22 mouse cellular contexts compared by ENCODE assay signal in genomic region chr6:46450917-46451638, GRCm38 (mm10).
A peak's percentile ranks its signal among the peaks of the same experiment; 100 is the strongest.
DNase-seq lines count a peak whose midpoint lies in the region; ATAC-seq lines count a peak whose summit lies in the region.
"Had no signal": no experiment of that assay in that cellular context is flagged by ENCODE, and none has a peak within 500 bp of the region (broad histone marks: within the 10 kb centered on the region; RNA-seq: fewer than 3 reads in every experiment).

No protein-coding gene starts in this region.

- peak; percentile 93 for ATAC-seq in hindbrain, embryonic 11.5 days (ENCODE audit: low FRiP score)
- ATAC-seq in hindbrain, embryonic 16.5 days: no peak
- ATAC-seq in hindbrain, embryonic 12.5 days (ENCODE audit: low FRiP score): peak; percentile 89
- ATAC-seq in midbrain, embryonic 15.5 days (replicated peaks): peak; percentile 52; the same call in 1 of the 2 replicates
- ATAC-seq: forebrain, embryonic 14.5 days; intestine, postnatal 0 days had no signal

- H3K4me2 ChIP-seq in hindbrain, embryonic 11.5 days (replicated peaks; ENCODE audit: low read depth, low read length): no peak overlapping the region
- no peak overlapping the region for H3K4me2 ChIP-seq in hindbrain, embryonic 16.5 days (ENCODE audit: low read length)
- H3K4me2 ChIP-seq in hindbrain, embryonic 12.5 days (replicated peaks): no peak overlapping the region
- H3K4me2 ChIP-seq in midbrain, embryonic 15.5 days: no peak overlapping the region
- H3K4me2 ChIP-seq: hindbrain, embryonic 15.5 days; limb, embryonic 13.5 days; liver, embryonic 13.5 days; lung, embryonic 15.5 days had no signal

- peak; percentile 36 for DNase-seq in hindbrain, embryonic 11.5 days (ENCODE audit: low spot score)
- peak; percentile 56 for DNase-seq in retina, embryonic 14.5 days (ENCODE audit: low spot score)
- DNase-seq in heart, adult 11 months: no peak
- no peak for DNase-seq in kidney, postnatal 14 days
- DNase-seq in heart, postnatal 14 days: no peak
- DNase-seq: adrenal gland, postnatal 36 days; B cell, adult 2 months; cerebellum, adult 8-10 months; gastrocnemius, postnatal 14 days; layer of hippocampus, postnatal 36 days; liver, embryonic 13.5 days; thymus, postnatal 14 days had no signal

- H3K9ac ChIP-seq in hindbrain, embryonic 11.5 days (ENCODE audit: low read depth, low read length): no peak overlapping the region
- H3K9ac ChIP-seq in hindbrain, embryonic 16.5 days (ENCODE audit: low read depth, low read length): no peak overlapping the region
- no peak overlapping the region for H3K9ac ChIP-seq in hindbrain, embryonic 12.5 days
- no peak overlapping the region for H3K9ac ChIP-seq in midbrain, embryonic 15.5 days
- H3K9ac ChIP-seq: hindbrain, embryonic 15.5 days; limb, embryonic 13.5 days; liver, embryonic 13.5 days; lung, embryonic 15.5 days had no signal

- no peaks in the 10 kb centered on the region for H3K4me1 ChIP-seq in hindbrain, embryonic 11.5 days (replicated peaks; ENCODE audit: control insufficient read depth, insufficient read depth, low read length)
- H3K4me1 ChIP-seq in hindbrain, embryonic 16.5 days (ENCODE audit: control insufficient read depth, insufficient read depth, low read depth, low read length): no peaks in the 10 kb centered on the region
- H3K4me1 ChIP-seq in hindbrain, embryonic 12.5 days: no peaks in the 10 kb centered on the region
- H3K4me1 ChIP-seq in midbrain, embryonic 15.5 days: no peaks in the 10 kb centered on the region
- H3K4me1 ChIP-seq: hindbrain, embryonic 15.5 days; limb, embryonic 13.5 days; liver, embryonic 13.5 days; lung, embryonic 15.5 days had no signal

- no peak overlapping the region for H3K27ac ChIP-seq in hindbrain, embryonic 11.5 days (ENCODE audit: low read depth, low read length)
- no peak overlapping the region for H3K27ac ChIP-seq in hindbrain, embryonic 16.5 days (ENCODE audit: low read depth, low read length)
- no peak overlapping the region for H3K27ac ChIP-seq in hindbrain, embryonic 12.5 days
- H3K27ac ChIP-seq in midbrain, embryonic 15.5 days: no peak overlapping the region
- H3K27ac ChIP-seq: hindbrain, embryonic 15.5 days; limb, embryonic 13.5 days; liver, embryonic 13.5 days; lung, embryonic 15.5 days; macrophage; stomach, postnatal 0 days had no signal

- no peaks in the 10 kb centered on the region for H3K36me3 ChIP-seq in hindbrain, embryonic 11.5 days (ENCODE audit: control insufficient read depth, insufficient read depth, low read length)
- H3K36me3 ChIP-seq in hindbrain, embryonic 16.5 days (ENCODE audit: control insufficient read depth, insufficient read depth, low read length): no peaks in the 10 kb centered on the region
- no peaks in the 10 kb centered on the region for H3K36me3 ChIP-seq in hindbrain, embryonic 12.5 days
- H3K36me3 ChIP-seq in midbrain, embryonic 15.5 days (replicated peaks): no peaks in the 10 kb centered on the region
- H3K36me3 ChIP-seq: hindbrain, embryonic 15.5 days; limb, embryonic 13.5 days; liver, embryonic 13.5 days; lung, embryonic 15.5 days had no signal

- intact Hi-C loops in heart, postnatal 14 days (cut with DNase I): no loop called here

- H3K27me3 ChIP-seq in hindbrain, embryonic 11.5 days (ENCODE audit: control insufficient read depth, insufficient read depth, low read length): no peaks in the 10 kb centered on the region
- H3K27me3 ChIP-seq in hindbrain, embryonic 16.5 days (replicated peaks; ENCODE audit: control insufficient read depth, insufficient read depth, low read length): no peaks in the 10 kb centered on the region
- no peaks in the 10 kb centered on the region for H3K27me3 ChIP-seq in hindbrain, embryonic 12.5 days
- H3K27me3 ChIP-seq in midbrain, embryonic 15.5 days (replicated peaks): no peaks in the 10 kb centered on the region
- H3K27me3 ChIP-seq: hindbrain, embryonic 15.5 days; limb, embryonic 13.5 days; liver, embryonic 13.5 days; lung, embryonic 15.5 days had no signal

- no peak overlapping the region for H3K4me3 ChIP-seq in hindbrain, embryonic 11.5 days (ENCODE audit: low read depth, low read length)
- no peak overlapping the region for H3K4me3 ChIP-seq in hindbrain, embryonic 16.5 days (ENCODE audit: low read length)
- H3K4me3 ChIP-seq in hindbrain, embryonic 12.5 days: no peak overlapping the region
- no peak overlapping the region for H3K4me3 ChIP-seq in midbrain, embryonic 15.5 days
- H3K4me3 ChIP-seq: hindbrain, embryonic 15.5 days; limb, embryonic 13.5 days; liver, embryonic 13.5 days; lung, embryonic 15.5 days had no signal

- H3K9me3 ChIP-seq in hindbrain, embryonic 11.5 days (ENCODE audit: control insufficient read depth, low read length): no peaks in the 10 kb centered on the region
- no peaks in the 10 kb centered on the region for H3K9me3 ChIP-seq in hindbrain, embryonic 16.5 days (ENCODE audit: control insufficient read depth, low read length)
- no peaks in the 10 kb centered on the region for H3K9me3 ChIP-seq in hindbrain, embryonic 12.5 days (replicated peaks)
- no peaks in the 10 kb centered on the region for H3K9me3 ChIP-seq in midbrain, embryonic 15.5 days
- H3K9me3 ChIP-seq: hindbrain, embryonic 15.5 days; limb, embryonic 13.5 days; liver, embryonic 13.5 days; lung, embryonic 15.5 days had no signal

- 87% methylated on average over 2 of the region's 2 CpGs for WGBS in hindbrain, embryonic 11.5 days
- 88% methylated on average over 2 of the region's 2 CpGs for WGBS in hindbrain, embryonic 16.5 days
- 86% methylated on average over 2 of the region's 2 CpGs for WGBS in hindbrain, embryonic 12.5 days
- whole genome bisulfite sequencing in midbrain, embryonic 15.5 days: 80% methylated on average over 2 of the region's 2 CpGs

Comparison
In these comparisons a context has a peak if more than half of its experiments do, and no peak if none do; other contexts are left out.
1. DNase-seq: peak in hindbrain, embryonic 11.5 days (single experiment) and retina, embryonic 14.5 days (single experiment); none in heart, adult 11 months (single experiment), kidney, postnatal 14 days (single experiment) and heart, postnatal 14 days (0 of 2).